Mouse (Mus musculus) Patski (cell line): Measurements from ENCODE around the gene Cdc37. TPM values are rescaled to one million over a fixed set of nuclear protein-coding genes. Genes with fewer than 3 reads are reported as not detected.

Experiments
- ATAC-seq: fragments of 100-300 bp; one replicate; pipeline ENCODE4 v1.8.0; 2021
- CTCF ChIA-PET: fragments of 350-600 bp; sonication (Branson Sonifier 250); formaldehyde crosslinking; loops from one replicate; lab custom pipeline; 2022; ENCODE audit warnings: inconsistent platforms; lab: Charles Lee
- POLR2A ChIA-PET: fragments of 350-600 bp; sonication (Branson Sonifier 250); formaldehyde crosslinking; loops from one replicate; lab custom pipeline; 2022; ENCODE audit warnings: antibody characterized with exemption, inconsistent platforms; lab: Charles Lee
- DNase-seq: peaks from one replicate; pipeline ENCODE4 v3.0.0-alpha.2; 2011; ENCODE audit warnings: low read depth, low spot score
- H3K27me3 ChIP-seq: fragments of 371-371 bp; one replicate; pipeline ENCODE4 v1.5.1; 2021
- CTCF ChIP-seq: fragments of 100-300 bp; IDR thresholded peaks from one replicate; pipeline ENCODE4 v1.5.1; 2021
- in situ Hi-C: fragments of 300-500 bp; cut with MboI; formaldehyde crosslinking; loops from 3 replicates; pipeline ENCODE4 v1.11.1; 2018; ENCODE audit warnings: low pct_unique_long_range_greater_than_20kb, mixed read lengths
- polyA plus RNA-seq: library from polyadenylated mRNA; unstranded; gene quantifications from one replicate; pipeline ENCODE4 v1.2.3, GENCODE M21; 2021

Gene Cdc37
- polyA plus RNA-seq, 1 experiment from 2014 or later = 312 TPM

GRCm38 (mm10) chr9:21185436-21185835 lies 35.7 kb upstream of the Cdc37 start:
- ChIA-PET POLR2A (no interaction called here), CTCF (interaction anchor here (1.0 to 1.1 kb wide), 2 partner anchors 19 to 35 kb away, joined by 3 to 4 read pairs; no protein-coding TSS in a partner anchor)
- H3K27me3 ChIP-seq = no peaks in the 10 kb centered on the region
- in situ Hi-C loops = no loop called here
- ATAC-seq (no peak), DNase-seq (no peak)
- TF ChIP-seq CTCF = no peak

- no peaks in the 10 kb centered on the region for H3K27me3 ChIP-seq
- ChIA-PET POLR2A (no interaction called here), CTCF (interaction anchor here (1.8 kb wide), 1 partner anchor 11 kb away, joined by 5 read pairs; no protein-coding TSS in a partner anchor)
- no peak for ATAC-seq
- DNase-seq = no peak
- in situ Hi-C loops = no loop called here
- no peak for TF ChIP-seq CTCF
These were observed 35.0 kb upstream of the Cdc37 start for GRCm38 (mm10) chr9:21184733-21185132.

- DNase-seq (no peak), ATAC-seq (no peak)
- ChIA-PET CTCF (interaction anchor here (1.8 kb wide), 1 partner anchor 10 kb away, joined by 5 read pairs; no protein-coding TSS in a partner anchor), POLR2A (no interaction called here)
- no peak for TF ChIP-seq CTCF
- in situ Hi-C loops = no loop called here
- H3K27me3 ChIP-seq = no peaks in the 10 kb centered on the region
These were observed 34.2 kb upstream of the Cdc37 start for GRCm38 (mm10) chr9:21183905-21184413.

GRCm38 (mm10) chr9:21183421-21183820 lies 33.6 kb upstream of the Cdc37 start:
- TF ChIP-seq CTCF = no peak
- DNase-seq (no peak), ATAC-seq (no peak)
- ChIA-PET POLR2A (no interaction called here), CTCF (interaction anchor here (1.8 kb wide), 1 partner anchor 9 kb away, joined by 5 read pairs; no protein-coding TSS in a partner anchor)
- in situ Hi-C loops = no loop called here
- H3K27me3 ChIP-seq = no peaks in the 10 kb centered on the region

GRCm38 (mm10) chr9:21181421-21182220 lies 31.8 kb upstream of the Cdc37 start:
- ChIA-PET CTCF (no interaction called here), POLR2A (no interaction called here)
- ATAC-seq = no peak

GRCm38 (mm10) chr9:21180841-21181240 lies 31.1 kb upstream of the Cdc37 start:
- CTCF ChIA-PET = no interaction called here
- no peak for ATAC-seq
- in situ Hi-C loops = no loop called here
- DNase-seq = no peak
- no peaks in the 10 kb centered on the region for H3K27me3 ChIP-seq
- TF ChIP-seq CTCF = no peak
- POLR2A ChIA-PET = no interaction called here

More at GRCm38 (mm10) chr9:21181421-21182220, 31.8 kb upstream of the Cdc37 start:
- in situ Hi-C loops = no loop called here
- H3K27me3 ChIP-seq = no peaks in the 10 kb centered on the region
- no peak for TF ChIP-seq CTCF
- no peak for DNase-seq

GRCm38 (mm10) chr9:21180402-21180801 lies 30.6 kb upstream of the Cdc37 start:
- DNase-seq (no peak), ATAC-seq (no peak)
- ChIA-PET CTCF (no interaction called here), POLR2A (no interaction called here)
- H3K27me3 ChIP-seq = no peaks in the 10 kb centered on the region
- TF ChIP-seq CTCF = no peak
- in situ Hi-C loops = no loop called here

GRCm38 (mm10) chr9:21172364-21172763 lies 22.6 kb upstream of the Cdc37 start:
- H3K27me3 ChIP-seq = no peaks in the 10 kb centered on the region
- DNase-seq (no peak), ATAC-seq (no peak)
- CTCF ChIA-PET = interaction anchor here (1.1 kb wide), 1 partner anchor 48 kb away, joined by 5 read pairs; no protein-coding TSS in a partner anchor
- TF ChIP-seq CTCF = no peak
- in situ Hi-C loops = no loop called here
- POLR2A ChIA-PET = no interaction called here

- ChIA-PET POLR2A (interaction anchor here (0.8 kb wide), 1 partner anchor 54 kb away, joined by 3 read pairs; no protein-coding TSS in a partner anchor), CTCF (interaction anchor here (0.8 to 3.7 kb wide), 8 partner anchors 9 to 122 kb away, joined by 3 to 15 read pairs (median 4); partner anchors contain the start of gene Cdkn2d)
- no peak for TF ChIP-seq CTCF
- no peaks in the 10 kb centered on the region for H3K27me3 ChIP-seq
- ATAC-seq = no peak
- in situ Hi-C loops = no loop called here
- no peak for DNase-seq
These were observed 19.4 kb upstream of the Cdc37 start for GRCm38 (mm10) chr9:21169157-21169556.

GRCm38 (mm10) chr9:21168161-21169123 lies 18.7 kb upstream of the Cdc37 start:
- POLR2A ChIA-PET = interaction anchor here (0.6 to 0.8 kb wide), 2 partner anchors 25 to 55 kb away, joined by 3 read pairs; no protein-coding TSS in a partner anchor
- in situ Hi-C loops = no loop called here
- TF ChIP-seq CTCF = no peak
- ATAC-seq (no peak), DNase-seq (no peak)
- no peaks in the 10 kb centered on the region for H3K27me3 ChIP-seq
- CTCF ChIA-PET = interaction anchor here (0.8 to 3.7 kb wide), 13 partner anchors 10 to 123 kb away, joined by 3 to 18 read pairs (median 4); partner anchors contain the start of gene Cdkn2d
